Mouse (Mus musculus) skeletal muscle tissue, postnatal 0 days (tissue): Measurements from ENCODE around the gene L3mbtl4. TPM values are rescaled to one million over a fixed set of nuclear protein-coding genes. Genes with fewer than 3 reads are reported as not detected.

Source experiments
- polyA plus RNA-seq: library from polyadenylated mRNA; unstranded; fragments of >200 nt; fragmentation: Nextera tagmentation; extraction: Ambion mirVana; gene quantifications from 2 replicates; pipeline ENCODE4 v1.2.1, GENCODE M21; 2015

The L3mbtl4 gene
- not detected in 2 replicates for polyA plus RNA-seq

GRCm38 (mm10) chr17:68273527-68273926 is at the start of gene L3mbtl4:
L3mbtl4 (plus strand) TSS chr17:68273797.

GRCm38 (mm10) chr17:68826323-68826722 is 552.7 kb downstream of the L3mbtl4 start, which contains the start of gene Tmem200c:
Tmem200c (plus strand) TSS chr17:68826623.

